Comparison of ENCODE assay signal across 8 mouse cellular contexts in genomic region chr1:181210147-181210546, GRCm38 (mm10). TPM values are rescaled to one million over a fixed set of nuclear protein-coding genes. Genes with fewer than 3 reads are reported as not detected.
DNase-seq lines count a peak whose midpoint lies in the region; ATAC-seq and TF ChIP-seq lines count a peak whose summit lies in the region.

No protein-coding gene starts in this region.

- no peak for TF ChIP-seq EP300 in ES-Bruce4 (IDR thresholded peaks at IDR 0.05; ENCODE audit: insufficient read depth, low read depth, low read length)
- no peak for TF ChIP-seq EP300 in liver, postnatal 0 days (IDR thresholded peaks at IDR 0.05; ENCODE audit: low read depth)

- peak overlapping the region; percentile 99 for H3K9ac ChIP-seq in heart, embryonic 14.5 days (ENCODE audit: low read length)
- H3K9ac ChIP-seq in ES-Bruce4 (ENCODE audit: low read depth, poor library complexity, severe bottlenecking) = peak overlapping the region; percentile 99
- peak overlapping the region; percentile 97 for H3K9ac ChIP-seq in forebrain, embryonic 14.5 days (ENCODE audit: low read length)
- peak overlapping the region; percentile 100 for H3K9ac ChIP-seq in liver, postnatal 0 days (replicated peaks)

- ATAC-seq in heart, embryonic 14.5 days (ENCODE audit: insufficient number of reproducible peaks, insufficient read depth, low FRiP score, low read depth) = 0 out of 2 replicates have a peak, but pooled peaks have one; percentile 1
- no peak for ATAC-seq in forebrain, embryonic 14.5 days
- 0 out of 2 replicates have a peak, but pooled peaks have one; percentile 6 for ATAC-seq in liver, postnatal 0 days

- no peak for TF ChIP-seq POLR2A in ES-Bruce4 (IDR thresholded peaks at IDR 0.05; ENCODE audit: insufficient read depth, low read length)

- peak overlapping the region; percentile 76 for H3K4me2 ChIP-seq in heart, embryonic 14.5 days (ENCODE audit: low read length)
- peak overlapping the region; percentile 95 for H3K4me2 ChIP-seq in forebrain, embryonic 14.5 days (ENCODE audit: low read length)
- H3K4me2 ChIP-seq in liver, postnatal 0 days (ENCODE audit: low read depth, low read length) = peak overlapping the region; percentile 95

- no peak for TF ChIP-seq CTCF in ES-Bruce4 (IDR thresholded peaks at IDR 0.05; ENCODE audit: low read depth, low read length)
- no peak for TF ChIP-seq CTCF in liver, postnatal 0 days (IDR thresholded peaks at IDR 0.05; ENCODE audit: low read depth)

- WGBS in heart, embryonic 14.5 days = 7% methylated on average over 4 of the region's 4 CpGs
- WGBS in forebrain, embryonic 14.5 days = 8% methylated on average over 4 of the region's 4 CpGs
- WGBS in liver, postnatal 0 days (ENCODE audit: insufficient replicate concordance) = 6% methylated on average over 4 of the region's 4 CpGs

- no peaks in the 10 kb centered on the region for H3K9me3 ChIP-seq in heart, embryonic 14.5 days (ENCODE audit: control insufficient read depth, low read length)
- no peaks in the 10 kb centered on the region for H3K9me3 ChIP-seq in ES-Bruce4 (replicated peaks; ENCODE audit: control insufficient read depth, insufficient read depth, low read length, poor library complexity, severe bottlenecking)
- H3K9me3 ChIP-seq in forebrain, embryonic 14.5 days (replicated peaks; ENCODE audit: control insufficient read depth, low read length) = no peaks in the 10 kb centered on the region
- no peaks in the 10 kb centered on the region for H3K9me3 ChIP-seq in liver, postnatal 0 days (ENCODE audit: low read length)

- H3K27ac ChIP-seq in heart, embryonic 14.5 days (replicated peaks in 1 of 2; ENCODE audit: control insufficient read depth in 1 of 2, insufficient read depth in 1 of 2, low read depth in 2 of 2, low read length in 2 of 2) = peak overlapping the region; percentile 46 to 92
- no peak overlapping the region for H3K27ac ChIP-seq in ES-Bruce4 (ENCODE audit: insufficient read depth, low read length)
- no peak overlapping the region for H3K27ac ChIP-seq in forebrain, embryonic 14.5 days (ENCODE audit: low read depth, low read length)
- H3K27ac ChIP-seq in liver, postnatal 0 days (ENCODE audit: low read depth) = peak overlapping the region; percentile 100

- no peaks in the 10 kb centered on the region for H3K27me3 ChIP-seq in heart, embryonic 14.5 days (ENCODE audit: control insufficient read depth, insufficient read depth, low read length)
- no peaks in the 10 kb centered on the region for H3K27me3 ChIP-seq in ES-Bruce4 (ENCODE audit: control insufficient read depth, insufficient read depth, low read length, poor library complexity, severe bottlenecking)
- no peaks in the 10 kb centered on the region for H3K27me3 ChIP-seq in forebrain, embryonic 14.5 days (replicated peaks; ENCODE audit: control insufficient read depth, insufficient read depth, low read length)
- no peaks in the 10 kb centered on the region for H3K27me3 ChIP-seq in liver, postnatal 0 days (ENCODE audit: insufficient read depth, low read length)

- peaks cover 30% of the 10 kb centered on the region for H3K36me3 ChIP-seq in heart, embryonic 14.5 days (ENCODE audit: control insufficient read depth, insufficient read depth, low read length)
- peaks cover 12% of the 10 kb centered on the region for H3K36me3 ChIP-seq in ES-Bruce4 (ENCODE audit: control insufficient read depth, insufficient read depth, low read length, poor library complexity, severe bottlenecking)
- H3K36me3 ChIP-seq in forebrain, embryonic 14.5 days (ENCODE audit: control insufficient read depth, insufficient read depth, low read length) = peaks cover 21% of the 10 kb centered on the region
- H3K36me3 ChIP-seq in liver, postnatal 0 days (replicated peaks; ENCODE audit: insufficient read depth, low read length) = peaks cover 35% of the 10 kb centered on the region

- peaks cover 8 to 19% of the 10 kb centered on the region in 2 experiments for H3K4me1 ChIP-seq in heart, embryonic 14.5 days (ENCODE audit: control insufficient read depth in 2 of 2, insufficient read depth in 2 of 2, low read length in 2 of 2)
- no peaks in the 10 kb centered on the region for H3K4me1 ChIP-seq in ES-Bruce4 (ENCODE audit: control insufficient read depth, insufficient read depth, low read length)
- peaks cover 17% of the 10 kb centered on the region for H3K4me1 ChIP-seq in forebrain, embryonic 14.5 days (ENCODE audit: control insufficient read depth, insufficient read depth, low read length)
- peaks cover 19% of the 10 kb centered on the region for H3K4me1 ChIP-seq in liver, postnatal 0 days (ENCODE audit: insufficient read depth)

- DNase-seq in heart, adult 18-20 months = no peak
- DNase-seq in forebrain, embryonic 14.5 days (ENCODE audit: low spot score) = no peak
- no peak for DNase-seq in liver, postnatal 0 days
- DNase-seq in frontal cortex, postnatal 25 days (ENCODE audit: low spot score in 2 of 2) = no peak
- DNase-seq in ovary, postnatal 10 days (ENCODE audit: low spot score) = no peak
- DNase-seq in adrenal gland, postnatal 4 days (ENCODE audit: low spot score in 2 of 2) = no peak

- H3K4me3 ChIP-seq in heart, embryonic 14.5 days (ENCODE audit: control insufficient read depth in 1 of 2, insufficient read depth in 1 of 2, low read depth in 1 of 2, low read length in 2 of 2) = peak overlapping the region; percentile 69 to 92
- peak overlapping the region; percentile 91 for H3K4me3 ChIP-seq in ES-Bruce4 (ENCODE audit: low read depth, low read length)
- H3K4me3 ChIP-seq in forebrain, embryonic 14.5 days (ENCODE audit: low read depth, low read length) = peak overlapping the region; percentile 98
- peak overlapping the region; percentile 97 for H3K4me3 ChIP-seq in liver, postnatal 0 days (ENCODE audit: low read depth, low read length)

RNA-seq across cellular contexts. Expression of gene Wdr26, which starts 1.7 kb away (rescaled TPM):
- 46.6 and 47.7 TPM in 2 replicates for polyA plus RNA-seq in heart, embryonic 14.5 days (2014; fragmentation: Nextera tagmentation; extraction: Ambion mirVana)
- 10 to 100 TPM; 90.9 to 94.5 TPM for total RNA-seq in heart, adult 18-20 months (2021)
- 163 and 167 TPM in 2 replicates for polyA plus RNA-seq in ES-Bruce4 (2011; ENCODE audit: insufficient read depth, insufficient read length, low read depth, missing spikeins)
- 38.0 and 38.5 TPM in 2 replicates for polyA plus RNA-seq in forebrain, embryonic 14.5 days (2014; fragmentation: Nextera tagmentation; extraction: Ambion mirVana)
- 39.4 and 40.1 TPM in 2 replicates for polyA plus RNA-seq in liver, postnatal 0 days (2015; fragmentation: Nextera tagmentation; extraction: Ambion mirVana)
- 100 to 1,000 TPM; 162 to 186 TPM for total RNA-seq in adrenal gland, postnatal 4 days (2021)

Comparison
In these comparisons a context has a peak if more than half of its experiments do, and no peak if none do; other contexts are left out.
1. H3K27ac ChIP-seq: peak in heart, embryonic 14.5 days (2 of 2) and liver, postnatal 0 days (single experiment); none in ES-Bruce4 (single experiment) and forebrain, embryonic 14.5 days (single experiment).
2. Peak in every context shown above with its lines, with median percentiles within 50 percentile points of each other: H3K4me2 ChIP-seq, H3K4me3 ChIP-seq and H3K9ac ChIP-seq.